Mouse (Mus musculus) kidney, adult 2 months (tissue): ENCODE measurements at regions not wholly inside any gene's neighbourhood (a gene's known extent, or its start where the extent isn't known, plus 50 kb on each side); places are given as distances from the start of the nearest gene placed in this dataset.

Experiments
- DNase-seq: peaks from one replicate; pipeline ENCODE4 v3.0.0; 2021
- H3K27ac ChIP-seq: fragments of 200-500 bp; 2 replicates; pipeline ENCODE4 v1.5.1; 2012; ENCODE audit warnings: low read depth, low read length, control low read depth, inconsistent platforms; ENCODE audit not compliant: insufficient read depth
- H3K27me3 ChIP-seq: fragments of 200-500 bp; replicated peaks from 2 replicates; pipeline ENCODE4 v1.6.1; 2012; ENCODE audit warnings: mild to moderate bottlenecking, moderate library complexity, low read length, inconsistent platforms; ENCODE audit not compliant: control insufficient read depth, insufficient read depth
- H3K36me3 ChIP-seq: fragments of 200-500 bp; 2 replicates; pipeline ENCODE4 v1.6.1; 2012; ENCODE audit warnings: mild to moderate bottlenecking, moderate library complexity, low read length, inconsistent platforms; ENCODE audit not compliant: control insufficient read depth, insufficient read depth
- H3K4me1 ChIP-seq: fragments of 200-500 bp; 2 replicates; pipeline ENCODE4 v1.6.1; 2011; ENCODE audit warnings: low read length; ENCODE audit not compliant: control insufficient read depth, insufficient read depth
- H3K4me3 ChIP-seq: fragments of 200-500 bp; 2 replicates; pipeline ENCODE4 v1.5.1; 2011; ENCODE audit warnings: mild to moderate bottlenecking, low read depth, low read length, control low read depth; ENCODE audit not compliant: insufficient read depth
- CTCF ChIP-seq: fragments of 200-500 bp; conservative IDR thresholded peaks from 2 replicates; pipeline ENCODE4 v1.5.1; 2011; ENCODE audit warnings: low read depth, mild to moderate bottlenecking, control low read depth, low read length, moderate library complexity, mixed read lengths; ENCODE audit not compliant: insufficient read depth, insufficient read length
- POLR2A ChIP-seq: fragments of 200-500 bp; IDR thresholded peaks from one replicate; pipeline ENCODE4 v1.6.1; 2011; ENCODE audit warnings: low read depth, low read length, control low read depth
- WGBS: fragments of 180-500 bp; shearing (Covaris S2); methylation state at CpG from one replicate; pipeline ENCODE4 v1.1.7; 2018; 5-methylcytosine and 5-hydroxymethylcytosine counted together

DNA sequence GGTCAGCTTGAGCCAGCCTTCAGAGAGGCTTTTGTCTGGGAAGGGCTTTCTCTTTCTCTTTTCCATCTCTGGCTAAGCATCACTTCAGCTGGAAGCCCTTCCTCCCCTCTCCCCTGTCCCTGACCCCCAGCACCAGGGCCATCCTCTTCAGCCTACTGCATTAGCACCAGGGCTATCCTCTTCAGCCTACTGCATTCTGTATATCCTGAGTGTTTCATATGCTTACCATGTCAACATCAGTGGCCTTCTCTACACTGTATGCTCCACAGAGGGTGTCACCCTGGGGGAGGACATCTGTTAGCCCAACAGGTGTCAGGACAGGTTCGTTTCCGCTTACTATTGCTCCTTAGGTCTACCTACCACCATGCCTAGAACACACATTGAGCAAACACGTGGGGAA is 282.5 kb downstream of the Rps24 start:
- Histone ChIP-seq H3K27ac (no peak overlapping the region), H3K36me3 (no peaks in the 10 kb centered on the region), H3K4me1 (no peaks in the 10 kb centered on the region), H3K4me3 (no peak overlapping the region), H3K27me3 (no peaks in the 10 kb centered on the region)
- TF ChIP-seq CTCF = no peak
- DNase-seq = no peak
- WGBS = 74% methylated on average over 3 of the region's 3 CpGs

DNA sequence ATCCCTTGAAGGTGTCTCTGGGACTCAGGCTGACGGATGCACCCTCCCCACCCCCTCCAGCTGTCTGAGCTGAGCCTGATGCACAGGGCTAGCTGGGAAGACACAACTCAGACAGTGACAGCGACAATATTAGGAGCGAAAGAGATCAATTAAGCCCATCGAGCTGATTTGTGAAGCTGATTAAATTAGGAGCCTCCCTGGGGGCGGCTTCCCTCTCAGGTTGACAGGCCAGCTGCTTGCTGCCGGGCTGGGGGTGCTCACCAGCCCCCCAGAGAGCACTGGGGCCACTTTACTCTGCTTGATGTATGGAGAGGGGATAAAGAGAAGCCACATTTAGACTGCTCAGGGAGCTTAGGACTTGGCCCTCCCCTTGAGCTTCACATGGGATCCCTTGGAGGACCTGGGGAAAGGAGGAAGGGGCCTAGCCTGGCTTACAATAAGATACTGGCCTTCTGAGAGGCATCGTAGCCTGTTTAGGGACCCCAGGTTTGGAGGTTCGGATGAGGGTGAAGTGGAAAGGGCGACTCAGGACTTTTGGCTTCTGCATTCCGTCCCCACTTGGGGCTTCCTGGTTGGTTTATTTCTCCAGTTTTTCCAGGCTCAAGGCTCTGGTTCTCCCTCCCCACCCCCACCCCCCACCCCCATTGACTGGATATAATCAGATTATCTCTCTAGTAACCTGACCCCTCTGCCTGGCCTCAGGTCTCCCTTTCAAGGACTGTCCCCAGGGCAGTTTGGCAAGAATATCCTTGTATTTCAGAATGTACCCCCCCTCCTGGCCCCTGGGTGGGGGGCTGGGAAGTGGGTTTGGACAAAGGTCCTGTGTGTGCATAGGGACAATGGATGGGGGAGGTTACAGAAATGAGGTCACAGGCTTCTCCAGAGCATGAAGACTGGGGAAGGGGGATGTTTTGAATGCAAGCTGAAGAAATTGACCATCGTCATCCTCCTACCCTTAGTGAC is 283.4 kb downstream of the Rps24 start:
- DNase-seq = no peak
- H3K4me1 ChIP-seq = no peaks in the 10 kb centered on the region
- WGBS = 68% methylated on average over 11 of the region's 11 CpGs
- H3K4me3 ChIP-seq = no peak overlapping the region
- H3K27me3 ChIP-seq = no peaks in the 10 kb centered on the region
- no peak overlapping the region for H3K27ac ChIP-seq
- TF ChIP-seq CTCF (no peak), POLR2A (no peak)
- no peaks in the 10 kb centered on the region for H3K36me3 ChIP-seq

DNA sequence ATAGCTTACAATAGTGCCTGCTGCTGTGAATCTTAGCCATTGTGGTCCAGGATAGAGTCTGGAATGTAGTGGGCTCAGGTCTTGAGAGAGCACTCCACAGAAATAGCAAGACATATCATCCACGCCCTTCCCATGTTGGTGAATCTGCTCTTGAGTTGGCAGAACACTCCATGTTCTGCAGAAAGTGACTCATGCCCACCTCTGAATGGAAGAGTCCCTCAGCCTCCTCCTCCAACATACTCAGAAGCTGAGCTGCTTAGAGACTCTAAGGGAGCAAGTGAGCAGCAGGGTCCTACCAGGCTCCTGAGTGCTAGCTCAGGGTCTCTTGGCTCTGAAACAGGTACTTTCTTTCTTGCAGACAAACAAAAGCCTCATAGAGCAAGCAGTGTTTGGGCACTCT is 284.7 kb downstream of the Rps24 start:
- Histone ChIP-seq H3K4me1 (no peaks in the 10 kb centered on the region), H3K4me3 (no peak overlapping the region), H3K27ac (no peak overlapping the region), H3K27me3 (no peaks in the 10 kb centered on the region), H3K36me3 (no peaks in the 10 kb centered on the region)
- 89% methylated on average over 1 of the region's 1 CpGs for WGBS
- no peak for DNase-seq
- TF ChIP-seq CTCF (no peak), POLR2A (no peak)

GRCm38 (mm10) chr14:24772129-24772528 is 285.2 kb downstream of the Rps24 start:
- H3K27ac ChIP-seq = peak overlapping the region; percentile 35; the same call in 1 of the 2 replicates
- no peak overlapping the region for H3K4me3 ChIP-seq
- no peaks in the 10 kb centered on the region for H3K36me3 ChIP-seq
- no peaks in the 10 kb centered on the region for H3K4me1 ChIP-seq
- WGBS = 45% methylated on average over 4 of the region's 4 CpGs
- H3K27me3 ChIP-seq = no peaks in the 10 kb centered on the region
- DNase-seq = peak; percentile 72
- TF ChIP-seq CTCF = no peak
- TF ChIP-seq POLR2A = no peak

DNA sequence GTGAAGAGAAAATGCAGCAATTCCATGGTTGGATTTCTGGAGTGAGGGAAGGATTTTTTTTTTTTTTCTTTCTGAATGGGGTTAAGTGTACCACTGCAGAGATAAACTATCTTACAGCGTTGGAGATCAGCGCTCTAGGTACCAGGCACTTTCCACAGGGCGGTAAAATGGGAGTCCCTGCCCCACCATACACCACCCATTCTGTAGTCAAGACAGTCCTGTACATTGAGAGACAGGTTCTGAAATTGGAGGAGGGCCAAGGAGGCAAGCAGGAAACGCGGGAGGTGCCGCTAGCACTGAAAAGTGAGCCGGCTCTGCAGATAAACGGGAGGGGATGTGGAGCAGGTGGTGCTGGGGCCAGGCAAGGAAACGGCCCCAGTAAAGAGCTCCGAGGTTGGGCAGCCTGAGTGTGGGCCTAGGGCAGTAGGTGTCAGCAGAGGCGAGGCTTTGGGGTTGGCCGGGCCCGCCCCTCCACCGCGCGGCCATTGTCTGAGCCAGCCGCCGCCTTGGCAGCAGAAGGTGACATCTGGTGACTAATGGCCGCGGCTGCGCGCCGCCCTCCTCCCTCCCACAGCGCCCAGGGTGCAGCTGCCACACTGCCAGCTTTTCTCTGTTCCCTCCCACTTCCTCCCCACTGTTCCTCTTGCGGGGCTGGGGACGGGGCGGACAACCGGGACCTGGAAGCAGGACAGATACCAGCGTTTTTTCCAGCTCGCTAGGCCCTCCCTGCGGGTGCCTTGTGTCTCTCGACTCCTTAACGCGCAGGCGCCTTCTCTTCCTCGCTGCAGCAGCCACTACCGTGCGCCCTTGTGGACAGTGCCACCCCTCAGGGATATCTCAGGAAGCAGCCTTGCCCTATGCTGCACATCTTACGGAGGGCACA is 292.1 kb downstream of the Rps24 start:
- no peaks in the 10 kb centered on the region for H3K36me3 ChIP-seq
- peak; percentile 94 for DNase-seq
- TF ChIP-seq POLR2A (no peak), CTCF (peak; percentile 55)
- 2% methylated on average over 37 of the region's 39 CpGs for WGBS
- H3K4me3 ChIP-seq = peak overlapping the region; percentile 36
- peak overlapping the region; percentile 7; the same call in 1 of the 2 replicates for H3K27ac ChIP-seq
- no peaks in the 10 kb centered on the region for H3K27me3 ChIP-seq
- no peaks in the 10 kb centered on the region; the same call in 1 of the 2 replicates for H3K4me1 ChIP-seq

- TF ChIP-seq CTCF = no peak
- TF ChIP-seq POLR2A = no peak
- Histone ChIP-seq H3K4me3 (no peak overlapping the region), H3K27ac (no peak overlapping the region), H3K27me3 (no peaks in the 10 kb centered on the region), H3K4me1 (no peaks in the 10 kb centered on the region; the same call in 1 of the 2 replicates), H3K36me3 (no peaks in the 10 kb centered on the region)
- 95% methylated on average over 3 of the region's 3 CpGs for WGBS
- DNase-seq = no peak
Measured at GRCm38 (mm10) chr14:24781674-24782073, 294.7 kb downstream of the Rps24 start.

DNA sequence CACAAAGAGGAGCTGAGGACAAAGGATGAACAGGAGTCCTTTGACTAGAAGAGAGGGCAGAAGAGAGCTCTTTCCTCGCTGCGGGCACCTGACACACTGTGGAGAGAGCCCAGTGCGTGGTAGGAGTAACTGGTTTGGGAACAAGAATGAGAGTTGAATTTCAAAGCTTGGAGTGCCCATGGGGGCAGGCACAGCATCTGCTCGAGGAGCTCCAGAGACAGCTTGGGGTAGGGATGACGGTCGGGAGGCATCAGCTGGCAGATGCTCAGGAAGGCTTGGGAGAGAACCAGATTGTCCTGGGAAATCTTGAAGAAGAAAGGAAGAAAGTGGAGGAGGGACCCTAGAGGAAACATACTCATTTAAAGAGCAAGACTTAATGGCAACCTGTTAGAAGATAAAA is 297.0 kb downstream of the Rps24 start:
- DNase-seq = no peak
- no peak overlapping the region for H3K4me3 ChIP-seq
- WGBS = 62% methylated on average over 6 of the region's 6 CpGs
- no peaks in the 10 kb centered on the region for H3K27me3 ChIP-seq
- no peaks in the 10 kb centered on the region for H3K4me1 ChIP-seq
- H3K36me3 ChIP-seq = no peaks in the 10 kb centered on the region
- H3K27ac ChIP-seq = no peak overlapping the region
- TF ChIP-seq CTCF (no peak), POLR2A (no peak)
